Mouse (Mus musculus): ENCODE results near the gene Agap2. TPM values are rescaled to one million over a fixed set of nuclear protein-coding genes. Genes with fewer than 3 reads are reported as not detected.

Agap2 gene
- polyA plus RNA-seq, 2 experiments, result 0.32 to 5.3 TPM

DNA sequence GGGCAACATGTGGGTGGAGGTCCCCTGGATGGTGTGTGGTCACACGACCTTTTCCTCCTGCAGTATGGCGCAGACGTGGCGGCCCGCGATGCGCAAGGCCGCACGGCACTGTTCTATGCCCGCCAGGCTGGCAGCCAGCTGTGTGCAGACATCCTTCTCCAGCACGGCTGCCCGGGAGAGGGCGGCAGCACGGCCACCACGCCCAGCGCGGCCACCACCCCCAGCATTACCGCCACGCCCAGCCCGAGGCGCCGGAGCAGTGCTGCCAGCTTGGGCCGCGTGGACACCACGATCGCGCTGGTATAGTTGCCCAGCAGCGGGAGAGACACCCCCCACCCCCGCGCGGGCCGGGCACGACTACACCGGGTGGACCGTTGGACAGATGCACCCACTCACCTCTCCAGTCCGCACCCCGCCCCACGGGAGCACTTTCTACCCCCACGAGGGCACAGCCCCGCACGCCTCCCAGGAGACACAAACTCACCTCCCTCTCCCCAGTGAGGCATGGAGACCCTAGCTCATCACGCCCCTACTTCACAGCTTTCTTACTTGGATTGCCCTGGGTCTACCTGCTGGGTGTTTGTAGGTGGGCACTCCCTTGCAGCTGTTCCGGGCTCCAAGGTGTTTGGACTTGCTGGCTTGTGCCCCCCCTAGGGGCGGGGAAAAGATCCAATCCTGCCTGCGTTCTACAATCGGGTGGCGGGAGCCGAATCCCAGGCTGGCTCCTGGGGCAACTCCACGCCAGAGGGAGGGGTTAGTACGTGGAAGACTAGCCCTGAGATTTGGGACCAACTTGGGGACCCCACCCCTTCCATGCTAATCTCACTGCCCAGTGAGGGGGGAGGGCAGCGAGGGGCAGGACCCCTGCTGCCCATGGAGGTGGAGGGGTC is 16.7 kb downstream of the Agap2 start:
- H3K9me3 ChIP-seq (ENCODE audit: control insufficient read depth, low read length), result no peaks in the 10 kb centered on the region
- no peak overlapping the region for H3K9ac ChIP-seq (ENCODE audit: low read depth, low read length, severe bottlenecking)
- H3K27ac ChIP-seq (replicated peaks; ENCODE audit: low read depth, low read length), result no peak overlapping the region
- H3K4me3 ChIP-seq (replicated peaks; ENCODE audit: low read length), result peak overlapping the region; percentile 27
- DNase-seq (ENCODE audit: low spot score), result no peak
- TF ChIP-seq POLR2A (IDR thresholded peaks at IDR 0.05; ENCODE audit: borderline replicate concordance, extremely low read depth, insufficient read depth, insufficient read length), result no peak
- peaks cover 14% of the 10 kb centered on the region for H3K36me3 ChIP-seq (ENCODE audit: control insufficient read depth, insufficient read depth, low read length)
- WGBS, result 10% methylated on average over 44 of the region's 51 CpGs
- peak overlapping the region; percentile 40 for H3K4me2 ChIP-seq (replicated peaks; ENCODE audit: low read depth, low read length, severe bottlenecking)
- no peak for ATAC-seq (ENCODE audit: low FRiP score, low read depth)
- peaks cover 46% of the 10 kb centered on the region for H3K27me3 ChIP-seq (ENCODE audit: control insufficient read depth, insufficient read depth, low read length)
- peaks cover 7% of the 10 kb centered on the region; the same call in 1 of the 2 replicates for H3K4me1 ChIP-seq (ENCODE audit: control insufficient read depth, insufficient read depth, low read length)

DNA sequence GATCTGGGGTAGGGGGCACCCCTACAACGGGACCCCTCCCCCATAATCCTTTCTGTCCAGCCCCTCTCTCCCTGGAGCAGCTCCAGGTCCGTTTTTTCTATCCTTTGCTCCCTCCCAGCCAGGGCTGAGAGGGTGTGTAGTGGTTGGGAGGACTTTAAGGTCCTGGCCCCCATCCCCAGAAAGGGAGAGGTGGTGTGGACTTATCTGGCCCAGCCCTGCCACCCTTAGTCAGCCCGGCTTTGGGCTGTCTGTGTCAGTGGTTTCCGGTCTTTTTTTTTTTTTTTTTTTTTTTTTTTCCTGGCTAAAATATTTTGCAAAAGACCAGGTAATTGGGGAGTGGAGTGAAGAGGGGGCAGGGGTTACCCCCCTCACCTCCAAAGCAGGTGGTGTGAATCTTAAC is 17.7 kb downstream of the Agap2 start:
- DNase-seq (ENCODE audit: low spot score), result no peak
- peaks cover 46% of the 10 kb centered on the region for H3K27me3 ChIP-seq (ENCODE audit: control insufficient read depth, insufficient read depth, low read length)
- ATAC-seq (ENCODE audit: low FRiP score, low read depth), result no peak
- H3K4me3 ChIP-seq (replicated peaks; ENCODE audit: low read length), result no peak overlapping the region
- WGBS, result 50% methylated on average over 4 of the region's 4 CpGs
- peaks cover 24% of the 10 kb centered on the region for H3K36me3 ChIP-seq (ENCODE audit: control insufficient read depth, insufficient read depth, low read length)
- no peak overlapping the region for H3K27ac ChIP-seq (replicated peaks; ENCODE audit: low read depth, low read length)
- no peak overlapping the region for H3K4me2 ChIP-seq (replicated peaks; ENCODE audit: low read depth, low read length, severe bottlenecking)
- no peak for TF ChIP-seq POLR2A (IDR thresholded peaks at IDR 0.05; ENCODE audit: borderline replicate concordance, extremely low read depth, insufficient read depth, insufficient read length)
- H3K9ac ChIP-seq (ENCODE audit: low read depth, low read length, severe bottlenecking), result no peak overlapping the region
- H3K9me3 ChIP-seq (ENCODE audit: control insufficient read depth, low read length), result no peaks in the 10 kb centered on the region
- peaks cover 7% of the 10 kb centered on the region; the same call in 1 of the 2 replicates for H3K4me1 ChIP-seq (ENCODE audit: control insufficient read depth, insufficient read depth, low read length)

DNA sequence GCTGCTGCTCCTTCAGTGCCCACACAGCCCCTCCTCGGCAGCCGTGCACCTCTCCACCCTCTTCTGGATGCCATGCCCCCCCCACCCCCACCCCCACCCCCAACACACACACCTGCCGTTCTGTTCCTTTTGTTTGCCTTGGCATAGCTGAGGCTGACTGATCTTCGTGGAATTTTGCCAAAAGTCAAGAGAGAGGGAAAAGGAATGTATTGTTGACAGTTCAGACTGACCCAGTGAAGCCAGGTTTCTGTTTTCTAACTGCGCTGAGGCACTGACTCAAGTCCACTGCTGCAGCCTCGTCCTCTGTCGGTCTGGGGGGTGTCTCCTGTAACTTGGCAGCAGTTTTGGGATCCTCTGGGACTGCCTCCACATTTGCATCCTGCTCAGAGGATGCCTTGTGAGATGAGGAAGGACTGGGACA is 19.3 kb downstream of the Agap2 start:
- peaks cover 41% of the 10 kb centered on the region for H3K27me3 ChIP-seq (ENCODE audit: control insufficient read depth, insufficient read depth, low read length)
- DNase-seq (ENCODE audit: low spot score) (no peak), ATAC-seq (ENCODE audit: low FRiP score, low read depth) (no peak)
- peaks cover 7% of the 10 kb centered on the region; the same call in 1 of the 2 replicates for H3K4me1 ChIP-seq (ENCODE audit: control insufficient read depth, insufficient read depth, low read length)
- no peaks in the 10 kb centered on the region for H3K9me3 ChIP-seq (ENCODE audit: control insufficient read depth, low read length)
- H3K4me3 ChIP-seq (replicated peaks; ENCODE audit: low read length), result no peak overlapping the region
- H3K36me3 ChIP-seq (ENCODE audit: control insufficient read depth, insufficient read depth, low read length), result peaks cover 39% of the 10 kb centered on the region
- H3K9ac ChIP-seq (ENCODE audit: low read depth, low read length, severe bottlenecking), result no peak overlapping the region
- no peak overlapping the region for H3K4me2 ChIP-seq (replicated peaks; ENCODE audit: low read depth, low read length, severe bottlenecking)
- no peak for TF ChIP-seq POLR2A (IDR thresholded peaks at IDR 0.05; ENCODE audit: borderline replicate concordance, extremely low read depth, insufficient read depth, insufficient read length)
- H3K27ac ChIP-seq (replicated peaks; ENCODE audit: low read depth, low read length), result no peak overlapping the region
- 47% methylated on average over 6 of the region's 7 CpGs for WGBS

DNA sequence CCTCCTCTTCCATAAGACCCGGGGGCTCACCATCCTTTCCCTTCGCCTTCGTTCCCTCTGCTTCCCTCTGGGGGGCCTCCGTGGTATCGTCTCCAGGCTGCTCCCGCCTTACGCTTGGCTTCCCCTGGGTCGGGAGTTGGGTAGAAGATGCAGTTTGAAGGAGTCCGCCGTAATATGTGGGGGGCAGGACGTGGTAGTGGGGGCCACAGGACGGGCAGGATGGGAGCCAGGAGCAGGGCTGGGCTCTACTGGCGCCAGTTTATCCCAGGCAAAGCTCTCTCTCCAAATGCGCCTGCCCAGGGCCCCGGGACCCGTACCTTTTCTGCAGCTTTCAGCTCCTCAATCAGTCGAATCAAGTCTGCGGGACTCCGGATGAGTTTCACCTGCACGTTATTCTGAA is 23.4 kb downstream of the Agap2 start:
- Histone ChIP-seq H3K4me1 (ENCODE audit: control insufficient read depth, insufficient read depth, low read length) (no peaks in the 10 kb centered on the region), H3K27me3 (ENCODE audit: control insufficient read depth, insufficient read depth, low read length) (no peaks in the 10 kb centered on the region), H3K4me3 (replicated peaks; ENCODE audit: low read length) (no peak overlapping the region), H3K9ac (ENCODE audit: low read depth, low read length, severe bottlenecking) (no peak overlapping the region), H3K27ac (replicated peaks; ENCODE audit: low read depth, low read length) (no peak overlapping the region), H3K9me3 (ENCODE audit: control insufficient read depth, low read length) (no peaks in the 10 kb centered on the region), H3K4me2 (replicated peaks; ENCODE audit: low read depth, low read length, severe bottlenecking) (no peak overlapping the region), H3K36me3 (ENCODE audit: control insufficient read depth, insufficient read depth, low read length) (peaks cover 44% of the 10 kb centered on the region)
- no peak for ATAC-seq (ENCODE audit: low FRiP score, low read depth)
- DNase-seq (ENCODE audit: low spot score), result no peak
- no peak for TF ChIP-seq POLR2A (IDR thresholded peaks at IDR 0.05; ENCODE audit: borderline replicate concordance, extremely low read depth, insufficient read depth, insufficient read length)
- WGBS, result 79% methylated on average over 20 of the region's 20 CpGs

DNA sequence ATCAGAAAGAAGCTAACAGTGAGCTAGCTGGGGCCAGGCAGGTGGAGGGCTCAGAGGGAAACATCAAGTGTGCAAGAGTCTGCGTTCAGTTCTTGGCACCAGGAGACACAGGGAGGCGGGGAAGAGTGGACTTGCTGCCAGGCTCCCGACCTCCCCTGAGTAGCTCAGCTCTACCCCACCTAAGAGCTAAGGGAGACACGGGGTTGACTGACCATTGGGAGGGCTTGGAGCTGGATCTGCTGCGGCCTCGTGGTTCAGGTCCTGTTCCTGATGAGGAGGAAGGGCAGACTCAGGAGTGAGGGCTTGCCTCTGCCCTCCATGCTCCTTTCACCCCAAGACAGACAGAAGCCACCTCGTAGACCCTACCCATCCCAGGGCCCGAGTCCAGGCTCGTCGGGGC is 24.1 kb downstream of the Agap2 start:
- no peaks in the 10 kb centered on the region for H3K27me3 ChIP-seq (ENCODE audit: control insufficient read depth, insufficient read depth, low read length)
- 84% methylated on average over 10 of the region's 10 CpGs for WGBS

More for the DNA sequence above, 24.1 kb downstream of the Agap2 start:
- H3K9ac ChIP-seq (ENCODE audit: low read depth, low read length, severe bottlenecking), result no peak overlapping the region
- H3K9me3 ChIP-seq (ENCODE audit: control insufficient read depth, low read length), result no peaks in the 10 kb centered on the region
- no peak for TF ChIP-seq POLR2A (IDR thresholded peaks at IDR 0.05; ENCODE audit: borderline replicate concordance, extremely low read depth, insufficient read depth, insufficient read length)
- H3K36me3 ChIP-seq (ENCODE audit: control insufficient read depth, insufficient read depth, low read length), result peaks cover 46% of the 10 kb centered on the region
- H3K4me3 ChIP-seq (replicated peaks; ENCODE audit: low read length), result no peak overlapping the region
- H3K4me1 ChIP-seq (ENCODE audit: control insufficient read depth, insufficient read depth, low read length), result no peaks in the 10 kb centered on the region
- no peak overlapping the region for H3K27ac ChIP-seq (replicated peaks; ENCODE audit: low read depth, low read length)
- H3K4me2 ChIP-seq (replicated peaks; ENCODE audit: low read depth, low read length, severe bottlenecking), result no peak overlapping the region
- no peak for ATAC-seq (ENCODE audit: low FRiP score, low read depth)
- no peak for DNase-seq (ENCODE audit: low spot score)

All from limb, embryonic 14.5 days (tissue).